Mouse (Mus musculus) left cerebral cortex, adult 2 months (tissue): ENCODE measurements around the gene Tank. TPM values are rescaled to one million over a fixed set of nuclear protein-coding genes. Genes with fewer than 3 reads are reported as not detected.

ENCODE experiments used
- DNase-seq, 2 experiments: peaks; one replicate each; pipeline ENCODE4 v3.0.0; 2021 to 2022; ENCODE audit warnings: low spot score in 2 of 2, mixed read lengths in 1 of 2; ENCODE audit errors: extremely low spot score in 1 of 2
- H3K27ac ChIP-seq: fragments of 200-600 bp; 2 replicates; pipeline ENCODE4 v1.8.1; 2022
- H3K4me3 ChIP-seq: fragments of 200-600 bp; 2 replicates; pipeline ENCODE4 v1.8.1; 2022
- CTCF ChIP-seq: fragments of 200-600 bp; IDR thresholded peaks from 2 replicates; pipeline ENCODE4 v1.8.1; 2022; ENCODE audit warnings: antibody characterized with exemption, mild to moderate bottlenecking, moderate library complexity
- intact Hi-C: fragments of 180-260 bp; cut with DNase I; formaldehyde crosslinking; loops from one replicate; pipeline ENCODE4 v1.15.1; 2025
- total RNA-seq, 2 experiments: library from RNA; stranded (reverse); gene quantifications; 2 replicates each; pipeline ENCODE4 v1.2.3; 2021

The Tank gene
- total RNA-seq, 2 experiments from 2014 or later = 26.2 to 32.1 TPM

GRCm38 (mm10) chr2:61582578-61583315, 4.4 kb downstream of the Tank start:
- TF ChIP-seq CTCF = no peak
- no peak for DNase-seq
- Histone ChIP-seq H3K27ac (no peak overlapping the region), H3K4me3 (no peak overlapping the region)
- intact Hi-C loops = no loop called here

GRCm38 (mm10) chr2:61585447-61585846, 7.1 kb downstream of the Tank start:
- no peak for DNase-seq
- TF ChIP-seq CTCF = no peak
- no peak overlapping the region for H3K4me3 ChIP-seq
- H3K27ac ChIP-seq = no peak overlapping the region
- intact Hi-C loops = no loop called here

DNA sequence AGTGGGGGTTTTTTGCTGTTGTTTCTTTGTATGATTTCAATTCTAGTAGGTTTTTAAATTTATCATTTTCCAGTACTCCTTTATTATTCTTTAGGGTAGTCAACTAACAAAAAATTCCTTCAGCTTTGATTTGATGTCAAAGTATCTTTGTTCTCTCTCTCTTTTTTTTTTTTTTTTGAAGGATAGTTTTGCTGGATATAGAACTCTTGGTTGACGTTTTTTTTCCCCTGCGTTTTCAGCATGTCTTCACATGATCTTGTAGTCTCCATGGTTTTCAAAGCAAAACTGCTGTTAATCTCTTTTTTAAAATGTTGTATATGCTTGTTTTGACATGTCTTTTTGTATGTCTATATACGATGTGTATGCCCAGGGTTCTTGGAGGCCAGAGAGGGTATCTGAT, 7.8 kb downstream of the Tank start:
- no peak for DNase-seq
- H3K4me3 ChIP-seq = no peak overlapping the region
- intact Hi-C loops = no loop called here
- H3K27ac ChIP-seq = no peak overlapping the region
- TF ChIP-seq CTCF = no peak

- H3K27ac ChIP-seq = no peak overlapping the region
- DNase-seq = no peak
- no peak overlapping the region for H3K4me3 ChIP-seq
- intact Hi-C loops = no loop called here
- TF ChIP-seq CTCF = no peak
Observed at GRCm38 (mm10) chr2:61590751-61591150, 12.4 kb downstream of the Tank start.

- H3K27ac ChIP-seq = no peak overlapping the region
- no peak for DNase-seq
- no peak overlapping the region for H3K4me3 ChIP-seq
- no peak for TF ChIP-seq CTCF
- intact Hi-C loops = no loop called here
Observed at GRCm38 (mm10) chr2:61592095-61592494, 13.7 kb downstream of the Tank start.

GRCm38 (mm10) chr2:61592699-61593029, 14.3 kb downstream of the Tank start:
- peak overlapping the region; percentile 81 for H3K4me3 ChIP-seq
- H3K27ac ChIP-seq = peak overlapping the region; percentile 88; the same call in 1 of the 2 replicates
- no peak for DNase-seq
- intact Hi-C loops = no loop called here
- no peak for TF ChIP-seq CTCF

DNA sequence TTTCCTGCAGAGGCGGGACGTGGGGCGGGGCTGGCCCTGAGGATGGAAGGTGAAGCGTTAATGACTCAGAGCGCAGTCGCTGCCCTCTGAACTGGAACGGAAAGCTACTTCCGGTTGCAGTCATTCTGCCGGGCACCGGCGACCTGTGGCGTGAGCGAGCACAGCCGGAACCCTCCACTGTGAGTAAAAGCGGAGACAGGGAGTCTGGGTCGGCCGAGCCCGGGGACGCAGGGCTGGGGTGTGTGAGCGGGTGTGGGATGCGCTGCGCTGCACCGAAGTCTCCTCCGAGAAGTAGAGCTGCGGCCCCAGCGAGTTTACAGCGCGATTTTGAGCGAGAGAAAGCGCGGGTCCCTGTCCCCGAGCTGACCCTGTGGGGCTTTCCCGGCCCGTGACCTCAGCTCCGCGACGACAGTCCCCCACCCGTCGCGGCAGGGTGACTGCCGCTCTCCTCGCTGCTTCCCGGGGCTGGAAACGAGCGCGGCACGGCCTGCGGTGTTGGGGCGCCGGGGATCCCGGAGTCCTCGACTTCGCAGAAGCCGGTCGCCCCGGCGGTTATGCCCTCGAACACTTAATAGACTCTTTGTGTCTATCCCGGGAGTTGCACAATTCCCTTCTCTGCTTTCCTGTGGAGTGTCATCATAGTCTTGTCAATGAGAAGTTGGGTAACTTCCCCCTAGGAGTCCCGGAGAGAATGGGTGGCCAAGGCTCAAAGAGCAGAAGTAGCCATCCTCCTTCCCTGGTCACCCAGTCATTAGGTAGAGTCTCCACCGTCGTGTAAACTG, 14.8 kb downstream of the Tank start:
- intact Hi-C loops = no loop called here
- H3K4me3 ChIP-seq = peak overlapping the region; percentile 81
- H3K27ac ChIP-seq = peak overlapping the region; percentile 88
- DNase-seq = peak; percentile 79 to 85
- TF ChIP-seq CTCF = no peak

- intact Hi-C loops = no loop called here
- peak overlapping the region; percentile 88 for H3K27ac ChIP-seq
- peak overlapping the region; percentile 81 for H3K4me3 ChIP-seq
- no peak for DNase-seq
- no peak for TF ChIP-seq CTCF
Observed at GRCm38 (mm10) chr2:61593871-61594304, 15.5 kb downstream of the Tank start.

- TF ChIP-seq CTCF = no peak
- no peak overlapping the region for H3K4me3 ChIP-seq
- no peak overlapping the region for H3K27ac ChIP-seq
- no peak for DNase-seq
- intact Hi-C loops = no loop called here
Observed at GRCm38 (mm10) chr2:61599730-61600129, 21.3 kb downstream of the Tank start.

- no peak for DNase-seq
- Histone ChIP-seq H3K4me3 (no peak overlapping the region), H3K27ac (no peak overlapping the region)
- intact Hi-C loops = no loop called here
- TF ChIP-seq CTCF = no peak
Observed at GRCm38 (mm10) chr2:61603461-61603860, 25.1 kb downstream of the Tank start.

DNA sequence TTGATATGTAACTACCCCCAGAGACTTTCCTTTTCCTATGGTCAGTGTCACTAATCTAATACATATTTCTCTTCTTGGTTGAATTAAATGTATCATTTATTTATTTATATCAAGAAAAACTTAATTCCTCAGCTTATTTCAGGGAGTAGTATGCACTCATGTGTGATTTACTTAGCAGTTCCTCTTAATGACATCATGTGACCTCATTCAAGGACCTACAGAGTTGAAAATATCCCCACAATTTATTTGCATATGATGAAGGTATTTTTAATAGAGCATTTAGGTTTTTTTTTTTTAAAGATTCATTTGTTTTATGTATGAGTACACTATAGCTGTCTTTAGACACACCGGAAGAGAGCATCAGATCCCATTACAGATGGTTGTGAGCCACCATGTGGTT, 28.6 kb downstream of the Tank start:
- TF ChIP-seq CTCF = no peak
- no peak for DNase-seq
- Histone ChIP-seq H3K4me3 (no peak overlapping the region), H3K27ac (no peak overlapping the region)
- intact Hi-C loops = no loop called here

DNA sequence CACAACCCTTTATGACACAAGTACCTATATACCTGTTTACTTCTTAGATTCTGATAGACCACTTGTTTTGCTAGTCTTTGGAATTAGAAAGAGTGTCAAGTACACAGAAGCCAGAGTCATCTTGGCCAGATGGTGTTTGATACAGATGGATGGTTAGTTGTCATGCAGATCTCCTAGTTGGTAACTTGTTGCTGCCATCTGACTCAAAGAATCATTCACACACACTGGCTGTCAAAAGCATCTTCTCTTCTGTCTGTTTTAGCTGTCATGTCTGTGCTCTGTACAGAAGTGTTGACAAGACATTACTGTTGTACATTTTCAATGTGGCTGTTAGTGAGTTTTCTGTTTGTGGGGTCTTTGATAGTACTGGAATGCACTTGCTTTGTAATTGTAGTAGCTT, 45.6 kb downstream of the Tank start:
- DNase-seq = no peak
- no peak for TF ChIP-seq CTCF
- Histone ChIP-seq H3K4me3 (no peak overlapping the region), H3K27ac (no peak overlapping the region)
- intact Hi-C loops = no loop called here
